10 mouse cellular contexts compared by ENCODE assay signal in the genomic region with DNA sequence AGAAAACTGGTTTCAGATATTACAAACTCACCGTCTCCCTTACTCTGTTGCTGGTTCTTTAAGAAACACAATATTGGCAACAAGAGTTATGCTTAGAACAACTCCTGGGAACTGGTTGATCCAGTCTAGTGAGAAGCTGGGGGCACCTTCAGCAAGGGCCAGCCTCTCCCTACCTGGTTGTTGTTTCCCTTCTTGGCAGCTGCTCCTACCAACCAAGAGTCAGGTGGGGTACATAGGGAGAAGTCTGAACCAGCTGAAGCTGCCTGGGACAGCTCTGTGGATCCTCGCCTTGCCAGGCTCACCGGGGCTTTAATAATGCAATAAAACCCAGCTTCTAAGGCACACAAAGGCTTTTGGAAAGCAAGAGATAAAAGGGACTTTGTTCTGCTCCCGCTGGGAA.
DNase-seq lines count a peak whose midpoint lies in the region; ATAC-seq lines count a peak whose summit lies in the region.
"Had no signal": no experiment of that assay in that cellular context is flagged by ENCODE, and none has a peak within 500 bp of the region (broad histone marks: within the 10 kb centered on the region; RNA-seq: fewer than 3 reads in every experiment).

No protein-coding gene starts in this region.

- no peaks in the 10 kb centered on the region for H3K27me3 ChIP-seq in embryonic facial prominence, embryonic 11.5 days (ENCODE audit: control insufficient read depth, insufficient read depth, low read length)
- H3K27me3 ChIP-seq: heart, embryonic 13.5 days; neural tube, embryonic 15.5 days had no signal

- H3K9ac ChIP-seq in embryonic facial prominence, embryonic 11.5 days (replicated peaks; ENCODE audit: low read length), result no peak overlapping the region
- H3K9ac ChIP-seq: heart, embryonic 13.5 days; neural tube, embryonic 15.5 days had no signal

- no peak overlapping the region for H3K27ac ChIP-seq in embryonic facial prominence, embryonic 11.5 days (replicated peaks; ENCODE audit: low read depth, low read length)
- H3K27ac ChIP-seq: heart, embryonic 13.5 days; macrophage; neural tube, embryonic 15.5 days had no signal

- H3K9me3 ChIP-seq in embryonic facial prominence, embryonic 11.5 days (replicated peaks; ENCODE audit: control insufficient read depth, low read length), result no peaks in the 10 kb centered on the region
- H3K9me3 ChIP-seq: heart, embryonic 13.5 days; neural tube, embryonic 15.5 days had no signal

- ATAC-seq in embryonic facial prominence, embryonic 11.5 days (replicated peaks; ENCODE audit: insufficient number of reproducible peaks, low FRiP score, low TSS enrichment, low read depth), result 0 out of 2 replicates have a peak, but pooled peaks have one; percentile 72

- no peaks in the 10 kb centered on the region for H3K36me3 ChIP-seq in embryonic facial prominence, embryonic 11.5 days (replicated peaks; ENCODE audit: control insufficient read depth, insufficient read depth, low read depth, low read length)
- H3K36me3 ChIP-seq: heart, embryonic 13.5 days; neural tube, embryonic 15.5 days had no signal

- DNase-seq in embryonic facial prominence, embryonic 11.5 days (ENCODE audit: low spot score), result peak; percentile 54
- DNase-seq in gonadal fat pad, adult 2 months (ENCODE audit: low read depth), result peak; percentile 89
- peak; percentile 58 to 89 for DNase-seq in kidney, postnatal 25 days
- DNase-seq in lung, postnatal 25 days (ENCODE audit: low spot score), result peak; percentile 79
- no peak for DNase-seq in layer of hippocampus, adult 9-10 months (ENCODE audit: low spot score)
- no peak for DNase-seq in frontal cortex, postnatal 10 days (ENCODE audit: low spot score in 2 of 2)
- no peak for DNase-seq in testis, postnatal 14 days (ENCODE audit: low spot score)

- H3K4me1 ChIP-seq in embryonic facial prominence, embryonic 11.5 days (ENCODE audit: control insufficient read depth, insufficient read depth, low read length), result no peaks in the 10 kb centered on the region

- H3K4me2 ChIP-seq in embryonic facial prominence, embryonic 11.5 days (ENCODE audit: low read depth, low read length), result no peak overlapping the region
- H3K4me2 ChIP-seq: heart, embryonic 13.5 days; neural tube, embryonic 15.5 days had no signal

- WGBS in embryonic facial prominence, embryonic 11.5 days, result 44% methylated on average over 4 of the region's 4 CpGs

- H3K4me3 ChIP-seq in embryonic facial prominence, embryonic 11.5 days (ENCODE audit: low read depth, low read length), result no peak overlapping the region
- H3K4me3 ChIP-seq: heart, embryonic 13.5 days; neural tube, embryonic 15.5 days had no signal

Comparison
In these comparisons a context has a peak if more than half of its experiments do, and no peak if none do; other contexts are left out.
1. DNase-seq: peak in embryonic facial prominence, embryonic 11.5 days (single experiment), gonadal fat pad, adult 2 months (single experiment), kidney, postnatal 25 days (2 of 2) and lung, postnatal 25 days (single experiment); none in layer of hippocampus, adult 9-10 months (single experiment), frontal cortex, postnatal 10 days (0 of 2) and testis, postnatal 14 days (single experiment).